Mouse (Mus musculus) embryo, embryonic 9.5 days (tissue): ENCODE measurements at regions not wholly inside any gene's neighbourhood (a gene's known extent, or its start where the extent isn't known, plus 50 kb on each side); places are given as distances from the start of the nearest gene placed in this dataset.

Source experiments
- DNase-seq: peaks from one replicate; pipeline ENCODE4 v3.0.0-alpha.2; 2017; ENCODE audit errors: extremely low spot score

DNA sequence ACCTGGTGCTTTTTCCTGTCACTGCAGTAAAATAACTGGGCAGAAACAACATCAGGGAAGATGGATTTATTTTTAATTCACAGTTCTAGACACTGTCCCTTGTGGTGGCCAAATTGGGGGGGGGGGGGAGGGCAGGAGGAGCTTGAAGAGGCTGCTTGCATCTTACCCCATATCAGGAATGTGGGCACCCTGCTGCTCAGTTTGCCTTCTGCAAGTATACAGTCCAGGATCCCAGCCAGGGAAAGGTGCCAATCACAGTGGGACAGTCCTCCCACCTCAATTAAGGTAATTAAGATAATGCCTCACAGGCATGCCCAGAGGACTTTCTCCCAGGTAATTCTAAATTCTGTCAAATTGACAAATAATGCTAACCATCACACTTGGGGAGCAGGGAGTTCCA, 179.2 kb upstream of the Zmiz1 start:
- no peak for DNase-seq

DNA sequence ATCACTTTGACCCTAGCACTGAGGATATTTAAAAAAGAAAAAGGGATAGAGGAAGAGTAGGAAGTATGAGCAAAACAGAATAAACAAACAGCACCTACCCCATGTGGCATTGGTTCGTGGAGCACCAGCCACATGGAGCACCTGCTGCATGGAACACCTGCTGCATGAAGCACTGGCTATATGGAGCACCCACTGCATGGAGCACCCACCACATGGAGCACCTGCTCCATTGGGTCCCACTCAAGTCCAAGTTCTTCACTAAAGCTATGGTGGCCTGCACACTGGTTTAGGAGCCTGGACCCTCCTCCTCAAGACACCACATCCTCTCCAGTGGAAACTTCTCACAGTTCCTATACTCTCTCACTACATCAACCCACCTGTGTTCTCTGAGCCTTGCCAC, 166.4 kb upstream of the Zmiz1 start:
- no peak for DNase-seq

DNA sequence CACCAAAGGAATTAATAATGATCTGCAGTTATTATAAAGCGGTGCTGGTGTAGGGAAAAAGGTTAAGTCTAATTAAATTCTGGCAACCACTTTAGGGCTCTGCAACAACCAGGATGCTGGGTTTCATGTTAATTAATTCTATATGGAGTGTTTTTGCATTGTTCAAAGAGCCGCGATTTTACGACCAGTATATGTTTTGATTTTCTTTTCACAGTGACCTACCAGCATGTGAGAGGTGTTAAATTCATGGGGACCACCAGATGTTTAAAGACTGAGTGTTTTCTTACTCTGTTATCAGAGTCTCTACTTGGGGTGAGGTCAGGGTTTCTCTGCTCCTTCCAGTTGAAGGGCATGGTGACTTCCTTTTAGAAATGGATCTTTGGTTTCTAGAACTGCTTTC, 164.8 kb upstream of the Zmiz1 start:
- DNase-seq = no peak

DNA sequence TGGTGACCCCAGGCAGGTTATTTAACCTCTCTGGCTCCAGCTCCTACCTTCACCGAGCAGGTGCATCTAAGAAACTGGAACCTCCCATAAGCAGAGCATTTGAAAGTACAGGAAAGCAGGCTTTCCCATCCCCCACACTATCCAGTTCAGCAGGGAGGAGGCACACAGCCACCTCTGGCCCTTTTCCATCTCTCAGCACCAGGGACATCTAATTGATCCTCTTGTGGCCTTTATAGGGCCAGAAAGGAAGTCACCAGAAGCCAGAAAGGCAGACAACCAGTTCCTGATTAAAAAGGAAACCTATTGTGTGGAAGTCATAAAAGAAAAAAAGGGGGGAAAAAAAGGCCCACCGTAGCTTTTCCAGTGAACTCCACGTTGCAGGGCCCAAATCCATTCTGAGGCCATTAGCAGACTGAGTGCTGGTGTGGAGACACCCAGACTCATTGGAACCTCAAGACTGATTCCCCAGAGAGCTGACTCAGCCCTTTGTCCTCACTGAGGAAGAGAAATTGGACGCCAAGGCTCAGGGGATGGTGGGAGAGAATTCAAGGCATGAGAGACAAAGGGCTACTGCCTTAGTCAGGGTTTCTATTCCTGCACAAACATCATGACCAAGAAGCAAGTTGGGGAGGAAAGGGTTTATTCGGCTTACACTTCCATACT, 163.2 kb upstream of the Zmiz1 start:
- no peak for DNase-seq

DNA sequence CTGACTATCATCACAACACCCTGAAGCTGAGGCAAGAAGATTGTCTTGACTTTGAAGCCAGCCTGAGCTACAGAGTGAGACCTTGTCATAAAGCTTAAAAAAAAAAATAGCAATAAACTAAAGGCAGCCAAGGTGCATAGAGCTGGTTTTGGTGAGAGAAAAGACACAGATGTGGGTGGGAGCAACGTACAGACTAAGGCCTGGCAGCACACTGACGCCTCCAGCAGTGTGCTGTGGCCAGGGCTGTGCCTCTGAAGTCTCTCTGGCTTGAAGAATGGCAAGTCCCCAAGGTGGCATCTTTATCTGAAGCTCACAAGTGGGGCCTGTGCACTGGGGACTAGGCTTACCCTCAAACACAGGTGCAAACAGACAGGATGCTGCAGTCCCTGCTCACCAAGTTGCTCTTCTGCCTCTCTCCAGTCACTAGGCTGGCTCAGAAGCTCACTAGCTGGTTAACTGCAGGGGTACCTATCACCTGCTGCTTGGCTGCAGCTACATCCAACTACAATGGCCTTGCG, 159.3 kb upstream of the Zmiz1 start:
- DNase-seq = no peak

DNA sequence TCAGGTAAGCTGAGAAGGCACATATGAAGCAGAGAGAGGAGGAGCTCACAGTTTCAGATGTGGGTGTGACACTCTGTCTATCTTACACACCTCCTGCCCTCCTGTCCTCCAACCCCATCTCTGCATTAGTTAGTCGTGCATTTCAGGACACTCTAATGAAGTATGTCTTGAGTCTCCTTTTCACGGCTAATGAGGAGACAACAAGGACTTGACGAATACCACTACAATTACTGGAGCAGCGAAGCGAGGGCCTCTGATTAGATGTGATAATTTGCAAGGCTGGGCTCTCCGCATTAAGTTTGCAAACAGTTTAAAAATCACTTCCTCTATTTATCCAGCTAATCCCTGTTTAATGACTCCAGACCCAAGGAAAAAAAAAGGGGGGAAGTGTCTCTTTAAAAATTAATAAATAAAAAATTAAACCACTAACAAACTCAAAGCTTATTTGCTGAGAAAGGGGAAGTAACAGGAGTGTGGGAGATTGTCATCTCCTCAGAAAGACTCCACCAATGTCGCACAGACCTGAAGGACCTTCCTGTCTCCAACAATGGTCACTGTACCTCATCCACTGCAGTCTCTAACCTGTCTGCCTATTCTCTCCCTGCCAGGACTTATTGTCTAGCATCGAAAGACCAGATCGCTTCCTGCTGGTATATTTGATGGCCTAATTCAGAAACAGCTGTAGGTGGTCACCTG, 157.5 kb upstream of the Zmiz1 start:
- DNase-seq = no peak

DNA sequence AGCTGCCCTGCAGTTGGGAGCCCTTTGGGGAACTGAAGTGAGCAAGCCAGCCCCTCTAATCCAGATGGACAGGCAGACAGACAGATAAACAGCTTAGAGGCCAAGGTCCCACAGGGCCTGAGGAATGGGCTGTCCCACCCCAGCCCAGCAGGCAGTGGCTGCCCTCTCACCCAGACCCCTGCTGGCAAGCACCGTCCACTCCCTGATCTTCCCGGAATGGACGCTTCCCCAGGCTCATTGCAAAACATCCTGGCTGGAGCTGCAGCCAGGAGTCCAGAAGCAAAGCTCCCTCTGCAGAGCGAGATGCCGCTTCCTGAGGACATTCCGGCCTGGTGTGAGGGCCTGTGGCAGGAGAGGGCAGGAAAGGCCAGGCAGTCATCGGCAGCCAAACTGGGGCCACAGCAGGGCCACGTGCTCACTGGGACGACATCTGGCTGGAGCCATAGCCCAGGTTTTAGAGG, 154.6 kb upstream of the Zmiz1 start:
- DNase-seq = peak; percentile 67

DNA sequence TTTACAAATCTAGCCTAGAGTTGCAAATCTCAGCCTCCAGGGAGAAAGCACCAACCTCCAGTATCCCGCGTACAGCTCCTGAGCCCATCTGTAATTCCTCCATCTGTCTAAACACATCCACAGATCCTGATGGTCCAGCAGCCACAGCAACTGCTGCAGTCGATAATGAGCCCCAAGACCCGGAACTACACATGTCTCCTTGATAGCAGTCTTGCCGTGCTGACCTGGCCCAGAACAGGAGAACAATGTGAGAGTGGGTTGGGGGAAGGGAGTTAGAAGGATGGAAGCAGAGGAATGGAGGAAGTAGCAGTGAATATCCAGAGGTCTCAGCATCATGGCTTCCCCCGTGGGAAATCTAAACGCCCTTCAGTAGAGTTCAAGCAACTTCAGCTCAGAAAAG, 152.8 kb upstream of the Zmiz1 start:
- no peak for DNase-seq

DNA sequence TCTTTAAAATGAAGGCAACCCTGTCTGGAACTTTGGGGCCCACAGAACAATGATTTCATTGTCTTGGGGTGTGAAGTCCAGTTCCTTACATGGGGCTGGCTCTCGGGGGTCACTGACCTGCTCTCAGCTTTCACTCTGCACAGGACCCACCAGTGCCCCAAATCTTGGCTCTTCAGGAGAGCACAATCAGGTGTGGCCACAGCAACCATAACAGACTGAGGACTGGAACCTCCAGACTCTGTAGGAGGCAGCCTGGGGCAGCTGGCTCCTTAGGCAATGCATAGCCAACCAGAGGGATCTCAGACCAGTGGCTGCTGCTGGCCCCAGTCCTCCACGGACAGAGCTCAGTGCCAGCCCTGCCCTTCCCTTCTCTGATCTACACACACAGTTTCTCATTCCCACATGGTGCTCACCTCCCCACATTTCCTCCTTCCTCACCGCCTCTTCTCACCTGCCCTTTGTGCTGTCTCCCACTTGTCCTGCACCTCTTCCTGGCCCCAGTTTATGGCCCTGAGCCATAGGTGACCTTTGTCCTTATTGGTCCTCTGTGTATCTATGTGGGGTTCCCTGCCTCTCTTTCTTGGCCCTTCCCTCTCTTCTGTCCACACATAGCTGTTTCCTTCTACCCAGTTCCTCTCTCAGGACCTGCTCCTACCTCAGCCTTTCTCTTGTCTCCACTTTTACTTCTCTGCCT, 151.9 kb upstream of the Zmiz1 start:
- no peak for DNase-seq

DNA sequence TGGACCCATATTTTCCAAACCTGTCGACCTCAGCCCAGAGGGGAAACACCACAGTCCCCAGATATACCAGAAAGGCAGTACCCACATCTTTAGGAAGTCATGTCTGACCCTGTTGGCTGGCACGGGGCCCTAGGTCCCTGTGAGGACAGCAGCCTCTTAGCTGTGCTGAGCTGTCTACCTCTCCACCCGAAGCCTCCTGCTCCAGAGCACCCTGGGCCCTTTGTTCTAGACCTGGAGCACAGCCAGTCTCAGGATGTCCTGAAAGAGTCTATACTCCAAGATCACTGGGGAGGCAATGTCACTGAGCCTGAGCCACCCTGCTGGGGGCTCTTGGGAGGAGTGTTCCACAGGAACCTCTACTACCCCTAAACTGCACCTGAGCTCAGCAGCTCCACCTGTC, 150.9 kb upstream of the Zmiz1 start:
- no peak for DNase-seq

DNA sequence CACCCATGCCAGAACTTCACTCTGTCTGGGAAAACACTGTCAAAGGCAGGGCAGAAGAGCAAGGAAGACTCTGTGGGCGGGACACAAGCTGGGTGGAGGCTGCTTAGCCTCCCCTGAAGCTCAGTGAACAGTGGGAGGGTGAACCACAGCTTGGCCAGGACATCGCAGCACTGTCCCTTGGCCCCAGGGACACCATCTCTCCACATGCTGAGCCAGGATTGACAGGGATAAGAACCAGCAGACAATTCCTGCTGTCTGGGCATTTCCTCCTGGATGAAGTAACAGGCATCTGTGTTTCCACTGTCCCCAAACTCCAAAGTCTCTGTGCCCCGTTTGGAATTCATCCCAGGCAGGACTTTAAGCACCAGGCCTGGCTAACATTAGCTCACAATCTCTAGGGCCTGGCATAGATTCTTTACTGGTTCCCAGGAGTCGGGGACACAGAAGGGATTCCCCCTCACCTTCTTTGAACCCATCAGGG, 148.3 kb upstream of the Zmiz1 start:
- no peak for DNase-seq

DNA sequence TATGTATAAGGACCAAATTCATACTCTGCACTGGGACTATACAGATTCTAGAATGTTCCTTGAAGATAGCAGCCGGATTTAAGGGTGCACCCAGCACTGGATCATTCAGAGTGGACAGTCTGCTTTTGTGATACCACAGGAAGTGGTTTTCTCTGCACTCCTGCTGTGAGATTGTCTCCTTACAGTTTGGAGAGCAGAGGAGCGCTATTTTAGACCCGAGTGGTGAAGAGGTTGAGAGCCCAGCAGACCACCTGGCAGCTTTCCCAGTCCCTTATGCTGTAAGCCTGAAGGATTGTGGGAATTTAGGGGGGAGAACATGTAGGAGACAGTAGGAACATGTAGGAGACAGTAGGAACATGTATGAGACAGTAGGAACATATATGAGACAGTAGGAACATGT, 147.5 kb upstream of the Zmiz1 start:
- DNase-seq = no peak

DNA sequence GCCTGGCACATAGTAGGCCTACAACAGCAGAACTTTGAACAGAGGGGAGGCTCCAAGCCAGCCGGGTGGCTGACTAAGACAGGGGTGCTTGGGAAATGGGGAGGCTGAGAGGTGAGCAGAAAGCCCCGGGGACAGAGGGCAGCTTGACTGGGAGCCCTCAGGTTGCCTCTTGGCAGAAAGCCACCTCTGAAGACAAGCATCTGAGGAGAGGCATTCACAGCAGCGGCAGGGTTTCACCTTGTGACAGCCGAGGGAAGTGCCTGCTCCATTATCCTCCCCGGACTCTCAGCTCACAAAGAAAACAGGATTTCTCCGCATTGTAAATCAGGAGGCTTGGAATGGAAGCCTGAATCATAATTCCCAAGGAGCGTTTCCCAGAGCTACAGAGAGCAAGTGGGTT, 146.8 kb upstream of the Zmiz1 start:
- DNase-seq = no peak

DNA sequence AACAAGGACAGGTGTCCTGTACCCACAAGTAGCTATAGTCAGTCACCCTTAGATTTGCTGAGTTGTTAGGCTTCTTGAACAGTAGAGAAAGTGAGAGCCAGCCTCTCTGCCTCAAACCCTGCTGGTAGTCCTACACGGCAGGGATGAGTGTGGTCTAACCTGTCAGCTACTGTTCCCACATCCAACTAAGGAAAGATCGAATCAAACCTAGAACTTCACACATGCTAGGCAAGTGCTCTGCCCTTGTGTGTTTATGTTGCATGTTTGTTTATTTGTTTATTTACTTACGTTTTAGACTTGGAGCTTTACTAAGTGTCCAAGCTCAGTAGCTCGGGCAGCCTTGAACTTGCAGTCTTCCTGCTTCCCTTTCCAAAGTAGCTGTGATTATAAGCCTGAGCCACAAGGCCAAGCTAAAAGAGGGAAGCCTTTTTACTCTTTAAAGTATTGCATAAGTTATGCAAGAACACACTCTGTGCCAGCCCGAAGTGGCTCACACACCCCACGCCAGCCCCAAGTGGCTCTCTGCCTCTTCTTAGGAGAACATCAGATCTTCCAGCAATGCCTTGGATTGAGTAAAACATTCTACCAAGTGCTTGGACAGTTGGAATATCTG, 146.1 kb upstream of the Zmiz1 start:
- no peak for DNase-seq

DNA sequence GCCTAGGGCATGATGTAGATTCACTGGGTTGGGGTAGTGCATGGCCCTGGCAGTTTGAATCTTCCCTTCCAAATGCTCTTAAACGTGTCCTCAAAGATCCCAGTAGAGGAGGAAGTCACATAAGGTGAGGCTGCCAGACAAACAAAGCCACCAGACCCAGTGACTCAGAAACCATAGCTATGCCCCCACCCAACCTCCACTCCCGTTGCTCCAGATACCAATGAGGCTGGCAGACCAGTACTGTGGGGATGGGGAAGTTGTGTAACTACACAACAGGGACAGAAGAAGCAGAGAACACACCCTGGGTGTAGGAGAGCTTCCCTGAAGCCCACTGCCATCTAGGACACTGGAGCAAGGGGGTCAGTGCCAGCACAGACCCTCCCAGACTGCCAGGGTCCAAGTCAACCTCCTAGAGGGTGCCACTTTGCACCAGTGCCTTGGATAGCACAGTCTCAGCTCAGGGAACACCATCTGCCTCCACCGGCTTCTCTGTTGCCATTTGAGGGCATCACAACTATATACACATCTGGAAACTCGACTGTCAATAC, 145.2 kb upstream of the Zmiz1 start:
- no peak for DNase-seq

DNA sequence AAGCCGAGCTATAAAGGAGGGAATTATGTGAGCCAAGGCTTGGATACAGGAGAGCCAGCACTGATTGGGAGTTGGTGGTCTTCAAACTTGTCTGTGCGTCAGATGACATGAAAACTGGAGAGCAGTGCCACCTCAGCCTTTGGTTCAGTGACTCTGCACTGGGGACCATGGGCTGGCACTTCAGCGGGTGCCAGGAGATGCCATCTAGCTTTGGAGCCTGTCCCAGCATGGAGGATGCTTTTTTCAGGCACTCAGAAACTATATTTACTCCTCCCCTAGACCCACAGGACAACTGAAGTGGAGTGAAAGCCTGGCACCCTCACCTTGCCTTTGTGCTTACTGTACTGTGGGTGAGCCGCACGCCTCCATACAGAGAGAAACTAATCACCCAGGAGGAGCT, 142.5 kb upstream of the Zmiz1 start:
- DNase-seq = no peak

DNA sequence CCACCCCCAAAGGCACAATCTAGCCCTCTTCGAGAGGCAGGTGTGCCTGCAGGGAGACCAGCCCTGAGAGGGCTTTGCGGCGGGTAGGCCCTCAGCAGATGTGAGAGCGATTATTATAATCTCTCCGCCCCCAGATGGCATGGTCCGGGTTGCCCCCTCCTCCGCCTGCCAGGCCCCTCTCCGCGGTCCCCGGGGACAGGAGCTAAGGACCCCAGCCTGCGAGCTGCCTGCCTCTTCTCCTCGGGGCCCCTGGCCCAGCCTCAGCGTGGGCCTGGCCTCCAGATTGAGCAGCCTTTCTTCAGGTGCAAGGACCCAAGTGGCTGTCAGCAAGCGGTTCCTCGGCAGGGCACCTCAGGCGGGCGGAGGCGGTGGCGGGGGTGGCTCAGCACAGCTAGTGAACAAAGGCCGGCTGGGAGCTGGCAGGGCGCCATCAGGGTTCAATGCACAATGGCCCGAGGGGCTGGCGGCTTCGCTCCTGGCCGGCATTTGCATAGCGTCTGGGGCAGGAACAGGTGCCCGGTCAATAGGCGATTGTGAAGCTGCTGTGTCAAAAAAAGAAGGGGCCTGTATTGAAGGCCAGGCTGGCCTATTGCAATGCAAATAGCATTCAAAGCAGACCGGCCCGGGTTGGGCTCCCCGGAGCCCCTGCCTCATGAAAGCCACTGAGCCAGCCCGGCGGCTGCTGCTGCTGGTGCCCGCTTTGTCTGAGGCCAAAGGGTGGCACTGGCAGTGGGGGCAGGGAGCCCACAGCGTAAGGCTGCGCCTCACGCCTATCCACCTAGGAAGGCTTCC, 141.1 kb upstream of the Zmiz1 start:
- peak; percentile 80 for DNase-seq

DNA sequence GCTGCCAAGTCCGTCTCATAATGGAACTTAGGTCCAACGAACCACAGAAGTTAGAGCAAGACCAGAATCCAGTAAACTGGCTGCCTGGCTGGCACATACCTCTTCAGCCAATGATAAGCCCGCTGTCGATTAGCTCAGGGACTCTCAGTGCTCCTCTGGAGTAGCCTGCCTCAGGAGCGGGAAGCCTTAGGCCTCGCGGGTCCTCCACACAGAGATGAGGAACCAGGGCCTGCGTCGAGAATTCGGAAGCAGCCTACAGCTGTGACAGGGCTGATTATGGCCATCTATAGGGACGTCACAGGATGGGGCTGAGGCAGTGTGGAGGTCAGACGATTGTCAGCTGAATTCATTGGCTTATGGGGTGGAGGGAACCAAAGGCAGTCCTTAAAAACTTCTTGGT, 140.1 kb upstream of the Zmiz1 start:
- DNase-seq = no peak

DNA sequence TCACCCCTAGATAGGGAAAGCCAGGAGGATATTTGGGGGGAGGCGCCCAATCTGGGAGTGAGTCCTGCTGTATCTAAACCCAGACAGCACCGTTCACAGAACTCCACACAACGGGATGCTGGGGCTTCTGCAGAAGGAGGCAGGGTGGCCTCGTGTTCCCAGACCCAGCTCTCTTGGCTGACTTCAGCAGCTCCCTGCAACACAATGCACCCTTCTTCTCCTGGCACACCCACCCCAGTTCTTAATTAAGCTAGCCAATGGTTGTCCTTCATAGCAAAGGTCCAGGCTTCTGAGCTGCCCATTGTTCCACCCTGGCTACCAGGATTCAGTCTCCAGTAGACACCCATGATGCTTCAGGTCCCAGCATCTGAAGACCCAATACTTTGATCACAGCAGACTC, 138.8 kb upstream of the Zmiz1 start:
- no peak for DNase-seq

DNA sequence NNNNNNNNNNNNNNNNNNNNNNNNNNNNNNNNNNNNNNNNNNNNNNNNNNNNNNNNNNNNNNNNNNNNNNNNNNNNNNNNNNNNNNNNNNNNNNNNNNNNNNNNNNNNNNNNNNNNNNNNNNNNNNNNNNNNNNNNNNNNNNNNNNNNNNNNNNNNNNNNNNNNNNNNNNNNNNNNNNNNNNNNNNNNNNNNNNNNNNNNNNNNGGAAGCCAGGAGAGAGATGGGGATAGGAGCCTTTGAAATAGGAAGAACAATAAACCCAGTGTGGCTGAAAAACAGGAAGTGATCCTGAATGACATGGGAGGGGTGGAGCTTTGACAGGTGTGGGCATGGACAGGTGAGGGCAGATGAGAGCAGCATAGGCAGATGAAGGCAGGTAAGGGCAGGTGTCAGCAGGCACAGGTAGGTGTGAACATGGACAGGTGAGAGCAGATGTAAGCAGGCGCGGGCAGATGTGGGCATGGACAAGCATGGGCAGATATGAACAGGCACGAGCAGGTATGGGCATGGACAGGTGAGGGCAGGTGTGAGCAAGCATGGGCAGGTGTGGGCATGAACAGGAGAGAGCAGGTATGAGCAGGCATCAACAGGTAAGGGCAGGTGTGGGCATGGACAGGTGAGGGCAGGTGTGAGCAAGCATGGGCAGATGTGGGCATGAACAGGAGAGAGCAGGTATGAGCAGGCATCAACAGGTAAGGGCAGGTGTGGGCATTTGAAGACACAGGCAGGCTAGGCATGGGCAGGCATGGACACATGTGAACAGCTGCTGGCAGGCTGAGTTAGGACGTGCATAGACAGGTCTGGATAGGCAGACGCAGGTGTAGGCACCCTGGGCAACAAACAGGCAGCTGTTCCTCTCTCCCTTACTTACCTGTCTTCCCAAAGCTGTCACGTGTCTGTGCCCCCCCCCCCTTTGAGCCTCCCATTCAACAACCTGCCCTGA, 135.2 kb upstream of the Zmiz1 start:
- DNase-seq = no peak
